Mouse (Mus musculus): ENCODE data around the gene Foxo3.

Foxo3 gene

DNA sequence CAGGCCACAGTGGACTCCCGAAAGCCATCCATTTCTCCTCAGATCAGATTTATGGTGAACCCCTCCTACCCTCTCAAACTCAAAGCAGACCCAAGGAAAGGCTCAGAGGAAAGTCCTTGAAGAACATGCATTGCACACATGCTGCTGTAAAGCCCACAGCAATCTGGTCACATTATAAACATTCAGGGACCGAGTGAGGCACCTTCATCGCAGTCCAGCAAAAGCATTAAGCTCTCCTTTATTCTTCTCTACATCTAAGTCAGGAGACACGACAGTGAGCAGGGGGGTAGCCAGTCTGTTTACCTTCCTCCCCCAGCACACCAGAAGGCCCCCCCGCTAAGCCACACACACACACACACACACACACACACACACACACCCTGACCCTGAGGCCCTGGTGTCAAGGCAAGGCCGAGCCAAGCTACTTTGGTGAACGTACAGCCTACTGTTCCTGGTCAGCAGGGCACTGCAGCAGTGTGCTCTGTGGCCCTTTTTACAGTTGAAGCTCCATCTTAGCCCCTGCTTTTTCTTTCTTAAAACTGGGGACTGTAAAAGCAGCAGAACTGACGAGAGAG lies 24.7 kb downstream of the Foxo3 start:
- DNase-seq (ENCODE audit: low spot score in 2 of 2): no peak

DNA sequence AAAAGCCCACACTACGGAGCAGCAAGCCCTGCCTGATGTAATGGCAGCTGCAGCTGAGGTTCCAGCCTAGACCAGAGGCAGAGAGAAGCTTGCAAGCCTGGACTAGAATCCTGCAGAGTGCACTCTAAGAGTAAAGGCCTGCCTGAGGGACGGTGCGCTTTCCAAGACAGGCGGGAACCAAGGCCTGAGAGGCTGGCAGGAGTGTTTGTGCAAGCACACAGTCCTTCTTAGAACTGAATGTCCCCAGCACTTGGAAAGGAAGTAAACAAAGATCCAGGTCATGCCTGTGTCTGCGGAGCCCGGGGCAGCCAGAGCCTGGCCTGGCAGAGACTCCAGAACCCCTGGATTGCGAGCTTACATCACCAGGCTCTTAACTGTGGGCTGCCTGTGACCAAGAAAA lies 25.4 kb downstream of the Foxo3 start:
- DNase-seq (ENCODE audit: low spot score in 2 of 2): peak; percentile 89 to 91

- no peak for DNase-seq (ENCODE audit: low spot score in 2 of 2)
Measured at GRCm38 (mm10) chr10:42249965-42250364, 26.6 kb downstream of the Foxo3 start.

GRCm38 (mm10) chr10:42248644-42249043 lies 27.9 kb downstream of the Foxo3 start:
- DNase-seq (ENCODE audit: low spot score in 2 of 2): no peak

DNA sequence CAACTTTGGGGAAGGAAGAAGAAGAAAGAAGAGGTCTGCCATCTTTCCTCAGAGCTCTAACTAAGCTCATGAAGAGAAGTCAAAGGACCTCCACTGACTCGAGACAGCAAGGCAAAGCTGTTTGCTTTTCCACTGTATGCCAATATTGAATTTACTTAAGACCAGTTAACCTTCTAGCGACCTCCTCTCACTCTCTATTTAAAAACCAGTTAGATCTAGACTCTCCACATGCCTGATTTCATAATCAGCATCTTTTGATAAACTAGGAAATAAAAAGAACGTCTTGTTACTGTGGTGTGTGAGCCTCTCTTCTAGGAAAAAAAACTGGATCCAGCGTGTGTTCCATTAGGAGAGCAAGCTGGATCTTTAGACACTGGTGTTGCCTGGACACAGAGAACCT lies 28.4 kb downstream of the Foxo3 start:
- no peak for DNase-seq (ENCODE audit: low spot score in 2 of 2)

- DNase-seq (ENCODE audit: low spot score in 2 of 2): peak; percentile 39 to 54
Measured at GRCm38 (mm10) chr10:42247125-42247816, 29.3 kb downstream of the Foxo3 start.

DNA sequence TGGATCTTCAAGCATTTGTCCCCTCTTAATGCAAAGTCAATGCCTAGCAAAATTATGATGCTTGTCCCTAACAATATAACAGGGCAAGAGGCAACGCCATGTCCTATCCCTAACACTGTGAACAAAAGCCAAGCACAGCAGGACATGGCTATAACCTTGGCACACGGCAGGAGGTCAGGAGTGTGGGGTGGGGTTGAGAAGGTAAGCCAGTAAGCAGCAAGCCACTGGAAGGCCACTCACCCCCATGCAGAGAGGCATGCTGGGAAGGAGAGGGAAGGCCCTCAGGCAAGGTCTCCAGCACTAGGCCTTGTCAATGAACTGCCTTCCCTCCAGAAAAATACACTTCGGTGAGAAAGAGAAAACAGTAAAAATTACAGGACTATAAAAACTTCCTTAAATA lies 30.1 kb downstream of the Foxo3 start:
- DNase-seq (ENCODE audit: low spot score in 2 of 2): no peak

GRCm38 (mm10) chr10:42245636-42246035 lies 30.9 kb downstream of the Foxo3 start:
- no peak for DNase-seq (ENCODE audit: low spot score in 2 of 2)

- no peak for DNase-seq (ENCODE audit: low spot score in 2 of 2)
Measured at GRCm38 (mm10) chr10:42245256-42245601, 31.3 kb downstream of the Foxo3 start.

DNA sequence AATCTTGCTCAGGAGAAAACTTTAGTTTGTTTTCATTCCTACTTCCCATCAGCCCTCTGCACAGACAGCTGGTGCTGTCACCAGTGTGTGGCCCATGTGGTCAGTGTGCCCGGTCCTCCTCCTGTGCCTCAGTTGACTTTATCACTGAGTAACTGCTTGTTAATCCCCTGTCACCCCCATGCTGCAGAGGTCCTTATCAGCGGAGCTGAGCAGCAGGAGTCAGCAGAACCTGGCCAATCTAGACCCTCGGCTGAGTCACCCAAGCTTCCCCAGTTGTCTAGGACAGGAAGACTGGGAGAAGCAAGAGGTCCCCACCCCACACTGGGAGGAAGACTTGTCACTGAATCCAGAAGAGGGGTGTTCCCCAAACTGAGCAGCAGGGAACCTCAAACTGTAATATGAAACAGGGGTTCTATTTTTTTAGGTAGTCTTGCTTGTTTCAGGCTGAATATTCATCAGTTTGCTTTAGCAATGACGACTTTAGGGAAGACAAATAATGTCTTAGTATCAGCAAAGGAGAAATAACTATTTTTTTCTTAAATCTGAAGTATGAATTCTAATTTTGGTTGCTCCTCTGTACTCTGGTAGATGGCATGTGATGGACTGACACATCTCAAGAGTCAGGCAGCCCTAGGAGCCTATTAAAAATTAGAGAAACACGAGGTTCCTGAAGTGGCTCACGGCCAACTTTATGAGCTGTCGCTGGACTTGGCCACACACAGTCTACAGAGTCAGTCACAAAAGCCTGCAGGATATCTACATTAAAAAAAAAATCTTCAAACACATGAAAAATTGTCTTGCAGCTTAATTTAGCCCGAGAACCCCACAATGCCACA lies 31.9 kb downstream of the Foxo3 start:
- DNase-seq (ENCODE audit: low spot score in 2 of 2): no peak

GRCm38 (mm10) chr10:42243925-42244324 lies 32.6 kb downstream of the Foxo3 start:
- DNase-seq (ENCODE audit: low spot score in 2 of 2): no peak

GRCm38 (mm10) chr10:42242484-42242883 lies 34.1 kb downstream of the Foxo3 start:
- no peak for DNase-seq (ENCODE audit: low spot score in 2 of 2)

DNA sequence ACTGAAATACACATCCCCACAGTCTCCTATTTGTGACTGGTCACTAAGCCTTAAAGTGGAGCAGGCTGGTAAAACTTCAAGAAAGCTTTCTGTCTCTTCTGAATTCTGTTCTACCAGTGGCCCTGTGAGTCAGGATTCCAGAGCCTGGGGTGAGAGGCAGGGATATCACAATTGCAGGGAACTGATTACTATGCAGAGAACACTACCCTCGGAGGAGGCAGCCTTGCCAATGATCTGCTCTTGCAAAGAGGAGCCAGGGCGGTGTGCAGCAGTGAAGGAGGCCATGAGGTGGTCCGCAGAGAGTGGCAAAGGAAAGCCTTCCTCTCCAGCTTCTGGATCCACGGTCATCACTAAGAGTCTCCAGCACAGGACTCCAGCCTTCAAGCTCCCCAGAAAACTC lies 34.8 kb downstream of the Foxo3 start:
- no peak for DNase-seq (ENCODE audit: low spot score in 2 of 2)

GRCm38 (mm10) chr10:42239810-42240111 lies 36.8 kb downstream of the Foxo3 start:
- DNase-seq (ENCODE audit: low spot score in 2 of 2): no peak

GRCm38 (mm10) chr10:42238923-42239809 lies 37.4 kb downstream of the Foxo3 start:
- no peak for DNase-seq (ENCODE audit: low spot score in 2 of 2)

DNA sequence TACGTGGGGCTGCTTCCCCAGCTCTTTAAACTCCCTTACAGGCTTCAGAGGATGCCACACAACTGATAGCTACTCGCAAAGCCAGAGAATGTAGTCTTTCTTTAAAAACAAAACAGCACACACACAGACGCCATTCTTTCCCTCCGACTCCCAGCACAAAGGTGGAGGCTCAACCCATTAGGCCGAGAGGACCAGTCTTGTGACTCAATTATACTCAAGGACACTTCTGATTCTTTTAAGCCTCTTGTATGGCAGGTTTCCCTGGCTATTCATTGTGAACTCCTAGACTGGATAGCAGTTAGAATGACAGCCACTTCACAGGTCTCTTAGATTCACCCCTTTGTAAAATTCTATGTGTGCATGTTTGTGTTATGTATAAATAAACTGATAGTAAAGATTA lies 38.3 kb downstream of the Foxo3 start:
- no peak for DNase-seq (ENCODE audit: low spot score in 2 of 2)

DNA sequence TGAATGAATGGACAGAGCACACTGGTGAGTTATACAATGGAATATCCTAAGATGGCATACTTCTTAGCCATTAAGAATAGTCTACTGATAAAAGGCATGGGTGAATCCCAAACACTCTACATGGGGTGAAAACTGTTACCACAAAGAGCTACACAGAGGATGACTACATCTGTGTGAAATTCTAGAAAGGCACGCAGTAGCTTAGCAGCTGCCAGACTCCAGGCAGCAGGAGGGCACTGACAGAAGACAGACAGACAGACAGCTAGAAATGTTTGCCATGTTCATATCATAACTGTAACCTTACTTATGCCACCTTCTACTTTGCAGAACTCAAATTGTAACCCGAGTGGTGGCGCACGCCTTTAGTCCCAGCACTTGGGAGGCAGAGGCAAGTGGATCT lies 39.0 kb downstream of the Foxo3 start:
- DNase-seq (ENCODE audit: low spot score in 2 of 2): no peak

- DNase-seq (ENCODE audit: low spot score in 2 of 2): no peak
Measured at GRCm38 (mm10) chr10:42235321-42235720, 41.2 kb downstream of the Foxo3 start.

- DNase-seq (ENCODE audit: low spot score in 2 of 2): no peak
Measured at GRCm38 (mm10) chr10:42232977-42233376, 43.6 kb downstream of the Foxo3 start.

- DNase-seq (ENCODE audit: low spot score in 2 of 2): no peak
Measured at GRCm38 (mm10) chr10:42231847-42232246, 44.7 kb downstream of the Foxo3 start.

GRCm38 (mm10) chr10:42231100-42231541 lies 45.4 kb downstream of the Foxo3 start:
- DNase-seq (ENCODE audit: low spot score in 2 of 2): no peak

DNA sequence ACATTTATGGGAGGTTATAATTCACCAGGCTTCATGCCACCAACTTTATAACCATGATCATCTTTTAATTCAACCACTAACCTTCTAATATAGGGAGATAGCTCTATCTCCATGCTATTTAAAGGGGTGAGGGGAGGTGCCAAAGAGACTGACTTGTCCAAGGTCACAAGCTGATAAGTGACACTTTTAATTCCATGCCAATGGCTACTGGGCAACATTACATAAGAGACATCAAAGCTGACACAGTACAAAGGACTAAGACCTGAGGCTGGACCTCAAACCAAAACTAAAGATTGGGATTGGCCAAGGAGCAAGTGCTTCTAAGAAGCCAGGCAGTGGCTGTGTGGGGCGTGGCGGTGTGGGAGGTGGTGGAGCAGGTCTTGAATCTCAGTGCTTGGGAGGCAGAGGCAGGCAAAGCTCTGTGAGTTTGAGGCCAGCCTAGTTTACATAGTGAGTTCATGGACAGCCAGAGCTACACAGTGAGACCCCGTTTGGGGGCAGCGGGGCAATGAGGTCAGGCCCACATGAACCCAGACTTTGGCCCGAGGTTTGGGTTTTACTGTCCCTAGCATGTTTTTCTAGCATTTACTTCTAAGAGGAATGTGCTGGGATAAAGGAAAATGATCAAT lies 46.0 kb downstream of the Foxo3 start:
- peak in 1 of 2 experiments; percentile 44 for DNase-seq (ENCODE audit: low spot score in 2 of 2)
